Mouse (Mus musculus): ENCODE measurements around the gene Csf3r. TPM values are rescaled to one million over a fixed set of nuclear protein-coding genes. Genes with fewer than 3 reads are reported as not detected.
"Not testable (repeated sequence)": the region's sequence is repeated elsewhere in the genome, so short reads cannot be mapped to it uniquely, and the experiment has no call there.

The Csf3r gene
- 1.3 and 2.2 TPM in 2 replicates for polyA plus RNA-seq (2012; rRNA removed)

DNA sequence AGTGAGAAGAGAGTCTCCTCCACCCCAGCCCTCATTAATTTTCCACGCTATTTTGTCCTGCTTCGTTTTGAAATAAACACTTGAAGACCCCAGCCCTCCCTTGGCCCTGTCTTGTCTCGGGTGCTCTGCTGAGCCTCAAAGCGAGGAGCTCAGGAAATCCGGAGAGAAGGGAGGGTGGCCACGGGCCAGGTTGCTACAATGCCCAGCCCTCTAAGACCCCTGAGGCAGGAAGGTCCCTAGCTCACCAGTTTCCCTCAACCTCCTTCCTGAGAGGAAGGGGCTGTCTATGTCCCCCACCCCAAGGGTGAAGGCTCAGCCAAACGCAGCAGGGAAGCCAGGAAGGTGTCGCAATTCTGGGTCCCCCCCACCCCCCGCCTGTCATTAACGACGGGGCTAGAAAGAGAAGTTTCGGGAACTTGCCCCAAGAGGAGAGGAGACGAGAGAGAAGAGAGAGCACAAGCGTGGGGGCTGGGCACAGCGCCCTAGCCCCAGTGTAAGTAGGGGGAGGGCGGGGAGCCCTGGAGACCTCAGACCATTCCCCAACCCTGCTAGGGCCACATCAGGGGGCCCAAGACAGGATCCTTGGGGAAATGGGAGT lies at the start of gene Csf3r:
Csf3r (plus strand) TSS at position 248 of the 598 bp plus-strand sequence.
- H3K4me1 ChIP-seq (ENCODE audit: control insufficient read depth, insufficient read depth, low read length): no peaks in the 10 kb centered on the region
- no peak within 1 kb of the TSS for H3K27ac ChIP-seq (ENCODE audit: insufficient read depth, low read depth, low read length)
- H3K27me3 ChIP-seq (replicated peaks; ENCODE audit: control insufficient read depth, insufficient read depth, low read length): no peaks in the 10 kb centered on the region
- no peak within 1 kb of the TSS for H3K4me3 ChIP-seq (ENCODE audit: insufficient read depth, low read depth, low read length)
- TF ChIP-seq POLR2A (IDR thresholded peaks at IDR 0.05; ENCODE audit: low read depth, low read length) (no peak), CTCF (conservative IDR thresholded peaks at IDR 0.05; ENCODE audit: insufficient read depth, insufficient read length, low read depth, low read length) (no peak)
- H3K36me3 ChIP-seq (ENCODE audit: control insufficient read depth, insufficient read depth, low read length): no peaks in the 10 kb centered on the region
- no peak for DNase-seq
- WGBS: 37% methylated on average over 16 of the region's 16 CpGs

- H3K4me1 ChIP-seq (ENCODE audit: control insufficient read depth, insufficient read depth, low read length): no peaks in the 10 kb centered on the region
- no peaks in the 10 kb centered on the region for H3K36me3 ChIP-seq (ENCODE audit: control insufficient read depth, insufficient read depth, low read length)
- DNase-seq: no peak
- H3K27me3 ChIP-seq (replicated peaks; ENCODE audit: control insufficient read depth, insufficient read depth, low read length): no peaks in the 10 kb centered on the region
- no peak overlapping the region for H3K4me3 ChIP-seq (ENCODE audit: insufficient read depth, low read depth, low read length)
- WGBS: 58% methylated on average over 9 of the region's 9 CpGs
- no peak overlapping the region for H3K27ac ChIP-seq (ENCODE audit: insufficient read depth, low read depth, low read length)
- TF ChIP-seq POLR2A (IDR thresholded peaks at IDR 0.05; ENCODE audit: low read depth, low read length) (no peak), CTCF (conservative IDR thresholded peaks at IDR 0.05; ENCODE audit: insufficient read depth, insufficient read length, low read depth, low read length) (no peak)
Observed at GRCm38 (mm10) chr4:125977768-125978167, 46.6 kb upstream of the Csf3r start.

DNA sequence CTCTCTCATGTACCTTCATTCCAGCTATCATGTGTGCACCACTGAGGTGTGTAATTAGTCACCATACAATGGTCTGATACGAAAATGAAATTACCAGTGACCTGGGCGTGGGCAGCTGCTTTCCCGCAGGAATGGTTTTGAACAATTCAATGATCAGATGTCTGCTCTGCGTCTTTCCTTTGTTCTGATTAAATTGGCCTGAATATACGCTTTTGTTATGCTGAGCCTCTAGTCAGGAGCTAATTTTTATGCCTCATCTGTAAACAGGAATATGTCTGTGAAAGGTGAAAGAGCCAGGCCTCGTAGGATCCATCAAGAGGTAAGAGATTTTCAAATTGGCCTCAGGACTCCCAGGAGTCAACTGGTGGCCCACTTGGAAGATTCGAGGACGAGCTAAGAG lies 41.1 kb upstream of the Csf3r start:
- TF ChIP-seq POLR2A (IDR thresholded peaks at IDR 0.05; ENCODE audit: low read depth, low read length) (no peak), CTCF (conservative IDR thresholded peaks at IDR 0.05; ENCODE audit: insufficient read depth, insufficient read length, low read depth, low read length) (no peak)
- H3K27me3 ChIP-seq (replicated peaks; ENCODE audit: control insufficient read depth, insufficient read depth, low read length): no peaks in the 10 kb centered on the region
- 76% methylated on average over 8 of the region's 8 CpGs for WGBS
- no peak for DNase-seq
- H3K36me3 ChIP-seq (ENCODE audit: control insufficient read depth, insufficient read depth, low read length): no peaks in the 10 kb centered on the region
- H3K4me3 ChIP-seq (ENCODE audit: insufficient read depth, low read depth, low read length): no peak overlapping the region
- H3K27ac ChIP-seq (ENCODE audit: insufficient read depth, low read depth, low read length): no peak overlapping the region
- H3K4me1 ChIP-seq (ENCODE audit: control insufficient read depth, insufficient read depth, low read length): no peaks in the 10 kb centered on the region

DNA sequence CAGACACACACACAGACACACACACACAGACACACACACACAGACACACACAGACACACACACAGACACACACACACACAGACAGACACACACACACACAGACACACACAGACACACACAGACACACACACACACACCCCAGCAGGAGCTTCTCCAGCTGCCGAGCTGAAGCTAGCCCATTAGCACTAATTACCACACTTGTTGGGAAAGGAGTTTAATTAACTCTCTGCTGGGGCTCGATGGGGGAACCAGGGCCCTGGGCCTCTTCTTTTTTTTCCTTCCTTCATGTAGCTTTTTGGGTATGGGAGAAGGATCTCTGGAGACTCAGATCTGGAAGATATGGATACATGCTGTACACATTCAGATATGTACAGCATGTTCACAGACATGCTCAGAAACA lies 38.6 kb upstream of the Csf3r start:
- H3K4me1 ChIP-seq (ENCODE audit: control insufficient read depth, insufficient read depth, low read length); H3K4me3 ChIP-seq (ENCODE audit: insufficient read depth, low read depth, low read length); H3K36me3 ChIP-seq (ENCODE audit: control insufficient read depth, insufficient read depth, low read length); H3K27me3 ChIP-seq (replicated peaks; ENCODE audit: control insufficient read depth, insufficient read depth, low read length); DNase-seq; H3K27ac ChIP-seq (ENCODE audit: insufficient read depth, low read depth, low read length): not testable (repeated sequence)
- WGBS: 12% methylated on average over 2 of the region's 2 CpGs

GRCm38 (mm10) chr4:125987071-125987470 lies 37.3 kb upstream of the Csf3r start:
- H3K27me3 ChIP-seq (replicated peaks; ENCODE audit: control insufficient read depth, insufficient read depth, low read length): no peaks in the 10 kb centered on the region; the same call in 1 of the 2 replicates
- DNase-seq: no peak
- TF ChIP-seq CTCF (conservative IDR thresholded peaks at IDR 0.05; ENCODE audit: insufficient read depth, insufficient read length, low read depth, low read length) (no peak), POLR2A (IDR thresholded peaks at IDR 0.05; ENCODE audit: low read depth, low read length) (no peak)
- no peaks in the 10 kb centered on the region for H3K36me3 ChIP-seq (ENCODE audit: control insufficient read depth, insufficient read depth, low read length)
- H3K27ac ChIP-seq (ENCODE audit: insufficient read depth, low read depth, low read length): no peak overlapping the region
- no peaks in the 10 kb centered on the region for H3K4me1 ChIP-seq (ENCODE audit: control insufficient read depth, insufficient read depth, low read length)
- WGBS: 64% methylated on average over 3 of the region's 3 CpGs
- H3K4me3 ChIP-seq (ENCODE audit: insufficient read depth, low read depth, low read length): no peak overlapping the region

DNA sequence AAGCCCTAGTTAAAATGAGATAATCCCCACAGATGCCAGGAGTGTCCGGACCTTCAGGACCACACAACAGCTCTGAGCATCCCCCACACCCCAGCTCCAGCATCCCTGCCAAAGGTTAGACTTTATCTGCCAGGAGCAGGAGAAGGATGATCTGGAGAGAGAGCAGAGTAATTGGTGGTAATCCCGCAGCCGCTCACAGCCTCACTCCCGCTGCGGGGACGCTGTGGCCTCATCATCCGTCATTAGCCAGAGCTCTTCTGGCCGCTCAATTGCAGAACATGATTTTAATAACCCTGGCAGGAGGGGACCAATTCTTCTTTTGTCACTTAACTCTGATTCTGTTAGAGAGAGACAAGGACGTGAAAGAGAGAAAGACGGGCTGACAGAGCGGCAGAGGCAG lies 35.3 kb upstream of the Csf3r start:
- no peak for TF ChIP-seq CTCF (conservative IDR thresholded peaks at IDR 0.05; ENCODE audit: insufficient read depth, insufficient read length, low read depth, low read length)
- no peak for TF ChIP-seq POLR2A (IDR thresholded peaks at IDR 0.05; ENCODE audit: low read depth, low read length)
- Histone ChIP-seq H3K27ac (ENCODE audit: insufficient read depth, low read depth, low read length) (no peak overlapping the region), H3K36me3 (ENCODE audit: control insufficient read depth, insufficient read depth, low read length) (no peaks in the 10 kb centered on the region), H3K4me3 (ENCODE audit: insufficient read depth, low read depth, low read length) (no peak overlapping the region), H3K4me1 (ENCODE audit: control insufficient read depth, insufficient read depth, low read length) (no peaks in the 10 kb centered on the region), H3K27me3 (replicated peaks; ENCODE audit: control insufficient read depth, insufficient read depth, low read length) (no peaks in the 10 kb centered on the region; the same call in 1 of the 2 replicates)
- no peak for DNase-seq
- 55% methylated on average over 11 of the region's 11 CpGs for WGBS

DNA sequence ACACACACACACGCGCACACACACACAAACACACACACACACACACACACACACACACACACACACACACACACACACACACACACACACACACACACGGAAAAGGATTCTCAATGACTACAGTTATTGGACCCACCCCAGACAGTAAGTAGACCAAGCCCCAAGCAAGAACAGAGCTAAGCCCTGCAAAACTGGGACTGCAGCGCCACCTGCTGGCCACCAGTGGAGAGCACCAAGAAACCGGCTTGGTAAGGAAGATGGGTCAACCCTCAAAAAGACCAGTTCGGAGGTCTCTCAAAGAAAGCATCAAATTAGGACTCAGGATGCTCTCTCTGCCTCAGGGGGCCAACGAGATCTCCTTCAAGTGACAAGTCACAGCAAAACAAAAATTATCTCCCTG lies 34.2 kb upstream of the Csf3r start:
- WGBS: 30% methylated on average over 7 of the region's 7 CpGs

More for the DNA sequence above, 34.2 kb upstream of the Csf3r start:
- Histone ChIP-seq H3K27ac (ENCODE audit: insufficient read depth, low read depth, low read length) (no peak overlapping the region), H3K36me3 (ENCODE audit: control insufficient read depth, insufficient read depth, low read length) (no peaks in the 10 kb centered on the region), H3K27me3 (replicated peaks; ENCODE audit: control insufficient read depth, insufficient read depth, low read length) (no peaks in the 10 kb centered on the region; the same call in 1 of the 2 replicates), H3K4me3 (ENCODE audit: insufficient read depth, low read depth, low read length) (no peak overlapping the region), H3K4me1 (ENCODE audit: control insufficient read depth, insufficient read depth, low read length) (no peaks in the 10 kb centered on the region)
- TF ChIP-seq CTCF (conservative IDR thresholded peaks at IDR 0.05; ENCODE audit: insufficient read depth, insufficient read length, low read depth, low read length) (peak; percentile 73), POLR2A (IDR thresholded peaks at IDR 0.05; ENCODE audit: low read depth, low read length) (no peak)
- peak; percentile 31 for DNase-seq

Measured in kidney, adult 2 months (tissue).